Mouse (Mus musculus): ENCODE measurements around the gene Lpcat2b.

Lpcat2b gene

GRCm38 (mm10) chr5:107447977-107448376 is 16.6 kb downstream of the Lpcat2b start:
- DNase-seq (ENCODE audit: low read depth, low spot score) = no peak

- DNase-seq (ENCODE audit: low read depth, low spot score) = no peak
Observed at GRCm38 (mm10) chr5:107448784-107449183, 17.4 kb downstream of the Lpcat2b start.

GRCm38 (mm10) chr5:107449620-107450019 is 18.3 kb downstream of the Lpcat2b start:
- DNase-seq (ENCODE audit: low read depth, low spot score) = no peak

GRCm38 (mm10) chr5:107450299-107450698 is 18.9 kb downstream of the Lpcat2b start:
- DNase-seq (ENCODE audit: low read depth, low spot score) = no peak

- DNase-seq (ENCODE audit: low read depth, low spot score) = no peak
Observed at GRCm38 (mm10) chr5:107462147-107463076, 31.1 kb downstream of the Lpcat2b start.

- no peak for DNase-seq (ENCODE audit: low read depth, low spot score)
Observed at GRCm38 (mm10) chr5:107466501-107466900, 35.2 kb downstream of the Lpcat2b start.

- no peak for DNase-seq (ENCODE audit: low read depth, low spot score)
Observed at GRCm38 (mm10) chr5:107467098-107467497, 35.7 kb downstream of the Lpcat2b start.

- DNase-seq (ENCODE audit: low read depth, low spot score) = no peak
Observed at GRCm38 (mm10) chr5:107470600-107471329, 39.4 kb downstream of the Lpcat2b start.

GRCm38 (mm10) chr5:107480194-107480593 is 48.8 kb downstream of the Lpcat2b start:
- no peak for DNase-seq (ENCODE audit: low read depth, low spot score)

Data from R1 (cell line).